Mouse (Mus musculus): ENCODE results near the gene Fbxo41. TPM values are rescaled to one million over a fixed set of nuclear protein-coding genes. Genes with fewer than 3 reads are reported as not detected.

Fbxo41 gene
- polyA plus RNA-seq (2014; fragmentation: Nextera tagmentation; extraction: Ambion mirVana): 0.78 and 1.1 TPM in 2 replicates

- Histone ChIP-seq H3K4me3 (ENCODE audit: low read depth, low read length) (peak within 1 kb of the TSS; percentile 66), H3K36me3 (ENCODE audit: control insufficient read depth, insufficient read depth, low read length) (no peaks in the 10 kb centered on the region), H3K4me1 (ENCODE audit: control insufficient read depth, insufficient read depth, low read length) (0 out of 2 replicates have a peak, but pooled peaks cover 2% of the 10 kb centered on the region), H3K27ac (ENCODE audit: low read depth, low read length) (peak within 1 kb of the TSS; percentile 58; the same call in 1 of the 2 replicates), H3K9me3 (ENCODE audit: control insufficient read depth, low read length) (no peaks in the 10 kb centered on the region), H3K4me2 (ENCODE audit: low read depth) (peak within 1 kb of the TSS; percentile 90), H3K9ac (ENCODE audit: low read length) (peak within 1 kb of the TSS; percentile 84), H3K27me3 (ENCODE audit: control insufficient read depth, insufficient read depth, low read length) (no peaks in the 10 kb centered on the region)
- WGBS: 0% methylated on average over 7 of the region's 22 CpGs
- no peak for DNase-seq (ENCODE audit: low spot score)
- ATAC-seq (ENCODE audit: insufficient read depth, low FRiP score, low TSS enrichment): peak; percentile 79
These were observed at the start of gene Fbxo41 for GRCm38 (mm10) chr6:85502911-85503250. TSS of gene Fbxo41 (minus strand) at chr6:85502994.

GRCm38 (mm10) chr6:85547642-85548041, 44.8 kb upstream of the Fbxo41 start:
- Histone ChIP-seq H3K4me3 (ENCODE audit: low read depth, low read length) (no peak overlapping the region), H3K27ac (ENCODE audit: low read depth, low read length) (no peak overlapping the region), H3K36me3 (ENCODE audit: control insufficient read depth, insufficient read depth, low read length) (no peaks in the 10 kb centered on the region), H3K4me1 (ENCODE audit: control insufficient read depth, insufficient read depth, low read length) (no peaks in the 10 kb centered on the region), H3K4me2 (ENCODE audit: low read depth) (no peak overlapping the region), H3K27me3 (ENCODE audit: control insufficient read depth, insufficient read depth, low read length) (no peaks in the 10 kb centered on the region), H3K9me3 (ENCODE audit: control insufficient read depth, low read length) (no peaks in the 10 kb centered on the region), H3K9ac (ENCODE audit: low read length) (no peak overlapping the region)
- WGBS: 86% methylated on average over 5 of the region's 5 CpGs
- ATAC-seq (ENCODE audit: insufficient read depth, low FRiP score, low TSS enrichment) (no peak), DNase-seq (ENCODE audit: low spot score) (no peak)

DNA sequence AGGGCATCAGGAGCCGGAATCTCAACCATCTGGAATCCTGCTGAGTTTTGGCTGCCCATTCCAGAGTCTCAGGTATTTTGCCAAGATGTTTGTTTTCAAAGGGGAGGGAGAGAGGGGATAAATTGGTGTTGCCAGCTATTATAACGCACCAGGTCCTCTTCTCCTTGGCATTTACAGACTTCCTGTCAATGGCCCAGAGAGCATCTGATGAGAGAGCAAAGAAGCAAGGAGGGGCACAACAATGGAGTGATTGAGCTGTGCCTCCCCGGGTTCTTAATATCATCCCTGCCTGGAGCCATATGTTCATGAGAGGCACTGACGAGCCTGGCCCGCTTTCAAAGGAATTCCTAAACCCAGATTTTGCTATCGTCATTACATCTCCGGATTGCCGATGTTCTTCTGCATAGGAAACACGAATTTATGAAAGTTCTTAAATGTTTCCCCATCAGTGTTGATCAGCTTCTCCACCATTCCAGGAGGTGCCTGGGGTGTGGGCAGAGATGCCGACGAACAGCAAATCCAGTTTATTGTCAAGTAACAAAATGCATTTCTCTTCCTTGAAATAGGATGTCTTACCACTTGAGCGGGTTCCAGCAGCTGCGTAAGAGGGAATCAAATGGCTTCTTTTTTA, 41.6 kb upstream of the Fbxo41 start:
- H3K4me1 ChIP-seq (ENCODE audit: control insufficient read depth, insufficient read depth, low read length): no peaks in the 10 kb centered on the region
- H3K4me2 ChIP-seq (ENCODE audit: low read depth): no peak overlapping the region
- H3K36me3 ChIP-seq (ENCODE audit: control insufficient read depth, insufficient read depth, low read length): no peaks in the 10 kb centered on the region
- ATAC-seq (ENCODE audit: insufficient read depth, low FRiP score, low TSS enrichment) (no peak), DNase-seq (ENCODE audit: low spot score) (no peak)
- H3K9ac ChIP-seq (ENCODE audit: low read length): no peak overlapping the region
- H3K27me3 ChIP-seq (ENCODE audit: control insufficient read depth, insufficient read depth, low read length): no peaks in the 10 kb centered on the region
- H3K9me3 ChIP-seq (ENCODE audit: control insufficient read depth, low read length): no peaks in the 10 kb centered on the region
- no peak overlapping the region for H3K4me3 ChIP-seq (ENCODE audit: low read depth, low read length)
- no peak overlapping the region for H3K27ac ChIP-seq (ENCODE audit: low read depth, low read length)
- WGBS: 74% methylated on average over 13 of the region's 13 CpGs

DNA sequence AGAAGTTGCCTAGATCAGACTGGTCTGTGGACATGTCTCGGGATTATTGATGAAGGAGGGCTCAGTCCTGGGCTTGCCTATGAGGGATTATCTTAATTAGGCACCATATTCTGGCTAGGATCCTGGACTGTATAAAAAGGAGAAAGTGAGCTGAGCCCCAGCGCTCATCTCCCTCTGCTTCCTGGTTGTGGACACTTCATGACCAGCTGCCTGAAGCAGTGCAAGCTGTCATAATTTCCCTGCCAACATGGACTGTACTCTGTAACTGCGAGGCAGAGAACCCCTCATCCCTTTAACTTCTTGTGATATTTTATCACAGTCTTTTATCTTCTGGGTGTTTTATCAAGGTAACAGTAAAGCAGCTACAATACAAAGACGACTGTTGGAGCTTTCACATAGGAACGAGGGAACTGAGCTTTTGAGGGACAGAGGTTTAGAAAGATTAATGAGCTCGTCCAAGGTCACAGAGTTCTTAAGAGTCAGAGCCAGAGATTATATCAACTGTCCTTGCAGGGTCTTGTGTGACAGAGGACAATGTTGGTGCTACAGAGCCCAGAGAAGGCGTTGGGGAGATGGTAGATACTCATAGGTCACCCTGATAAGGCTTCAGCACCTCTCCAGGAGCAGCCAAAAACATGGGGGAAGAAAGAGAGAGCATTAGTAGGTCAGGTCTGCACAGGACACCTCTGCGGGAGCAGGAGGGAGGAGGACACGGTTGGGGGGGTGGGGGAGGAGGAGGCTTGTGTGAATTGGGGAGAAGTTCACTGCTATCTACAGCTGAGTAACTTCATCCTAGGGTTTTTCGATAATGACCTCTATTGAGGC, 40.8 kb upstream of the Fbxo41 start:
- Histone ChIP-seq H3K4me2 (ENCODE audit: low read depth) (no peak overlapping the region), H3K36me3 (ENCODE audit: control insufficient read depth, insufficient read depth, low read length) (no peaks in the 10 kb centered on the region), H3K9me3 (ENCODE audit: control insufficient read depth, low read length) (no peaks in the 10 kb centered on the region), H3K27ac (ENCODE audit: low read depth, low read length) (no peak overlapping the region), H3K4me1 (ENCODE audit: control insufficient read depth, insufficient read depth, low read length) (no peaks in the 10 kb centered on the region), H3K9ac (ENCODE audit: low read length) (no peak overlapping the region), H3K27me3 (ENCODE audit: control insufficient read depth, insufficient read depth, low read length) (no peaks in the 10 kb centered on the region), H3K4me3 (ENCODE audit: low read depth, low read length) (no peak overlapping the region)
- WGBS: 78% methylated on average over 10 of the region's 10 CpGs
- ATAC-seq (ENCODE audit: insufficient read depth, low FRiP score, low TSS enrichment) (no peak), DNase-seq (ENCODE audit: low spot score) (no peak)

- Histone ChIP-seq H3K4me3 (ENCODE audit: low read depth, low read length) (no peak overlapping the region), H3K36me3 (ENCODE audit: control insufficient read depth, insufficient read depth, low read length) (no peaks in the 10 kb centered on the region), H3K27ac (ENCODE audit: low read depth, low read length) (no peak overlapping the region), H3K9ac (ENCODE audit: low read length) (no peak overlapping the region), H3K4me2 (ENCODE audit: low read depth) (no peak overlapping the region), H3K27me3 (ENCODE audit: control insufficient read depth, insufficient read depth, low read length) (no peaks in the 10 kb centered on the region), H3K4me1 (ENCODE audit: control insufficient read depth, insufficient read depth, low read length) (no peaks in the 10 kb centered on the region), H3K9me3 (ENCODE audit: control insufficient read depth, low read length) (no peaks in the 10 kb centered on the region)
- no peak for ATAC-seq (ENCODE audit: insufficient read depth, low FRiP score, low TSS enrichment)
- no peak for DNase-seq (ENCODE audit: low spot score)
- WGBS: 84% methylated on average over 2 of the region's 2 CpGs
These were observed 20.0 kb upstream of the Fbxo41 start for GRCm38 (mm10) chr6:85522825-85523224.

DNA sequence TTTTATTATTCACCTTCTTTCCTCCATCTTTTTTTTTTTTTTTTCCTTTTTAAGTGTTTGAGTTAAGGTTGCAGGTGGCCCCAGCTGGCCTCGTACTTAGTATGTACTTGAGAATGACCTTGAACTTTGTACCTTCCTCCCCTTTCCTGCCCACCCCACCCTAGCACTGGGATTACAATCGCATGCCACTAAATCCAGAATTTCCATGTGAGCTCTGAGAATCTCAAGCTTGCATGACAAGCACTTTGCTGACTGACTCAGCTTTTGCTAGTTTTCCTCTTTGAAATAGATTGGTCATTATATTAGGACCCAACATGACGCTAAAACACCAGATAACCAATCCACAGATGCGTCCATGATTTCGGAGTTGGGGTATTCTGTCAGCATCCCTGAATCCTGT, 19.2 kb upstream of the Fbxo41 start:
- no peak for DNase-seq (ENCODE audit: low spot score)
- Histone ChIP-seq H3K4me2 (ENCODE audit: low read depth) (no peak overlapping the region), H3K27me3 (ENCODE audit: control insufficient read depth, insufficient read depth, low read length) (no peaks in the 10 kb centered on the region), H3K4me3 (ENCODE audit: low read depth, low read length) (no peak overlapping the region), H3K9ac (ENCODE audit: low read length) (no peak overlapping the region), H3K4me1 (ENCODE audit: control insufficient read depth, insufficient read depth, low read length) (no peaks in the 10 kb centered on the region), H3K9me3 (ENCODE audit: control insufficient read depth, low read length) (no peaks in the 10 kb centered on the region), H3K27ac (ENCODE audit: low read depth, low read length) (no peak overlapping the region), H3K36me3 (ENCODE audit: control insufficient read depth, insufficient read depth, low read length) (no peaks in the 10 kb centered on the region)
- WGBS: 90% methylated on average over 5 of the region's 5 CpGs
- ATAC-seq (ENCODE audit: insufficient read depth, low FRiP score, low TSS enrichment): no peak

DNA sequence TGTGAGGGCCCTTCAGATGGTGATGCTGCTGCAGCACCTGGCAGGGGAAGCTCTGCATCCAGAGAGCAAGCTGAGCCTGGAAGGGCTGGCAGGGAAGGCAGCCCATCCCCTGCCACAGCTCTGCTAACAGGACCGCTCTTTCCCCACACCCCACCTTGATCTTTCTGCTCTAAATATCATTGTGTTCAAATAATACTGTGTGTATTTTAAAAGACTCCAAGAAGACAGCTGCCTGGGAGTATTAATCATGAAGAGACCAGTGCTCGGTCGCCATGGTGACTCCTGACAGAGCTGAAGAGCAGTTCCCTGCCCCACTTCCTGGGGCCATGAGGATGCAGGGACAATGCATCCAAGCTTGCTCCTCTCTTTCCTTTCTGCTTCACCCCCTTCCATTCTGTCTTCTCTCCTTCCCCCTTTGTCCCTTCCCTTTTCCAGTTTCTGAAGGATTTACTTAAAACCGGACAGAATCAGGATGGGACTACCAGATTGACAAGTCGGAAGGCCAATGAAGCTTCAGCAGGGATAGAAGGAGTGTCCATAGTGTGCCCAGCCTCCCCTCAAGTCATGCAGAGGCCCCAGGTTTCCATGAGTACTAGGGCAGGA, 15.4 kb upstream of the Fbxo41 start:
- WGBS: 48% methylated on average over 5 of the region's 5 CpGs
- no peaks in the 10 kb centered on the region for H3K9me3 ChIP-seq (ENCODE audit: control insufficient read depth, low read length)
- DNase-seq (ENCODE audit: low spot score): peak; percentile 27
- H3K27ac ChIP-seq (ENCODE audit: low read depth, low read length): no peak overlapping the region
- no peak overlapping the region for H3K4me2 ChIP-seq (ENCODE audit: low read depth)
- H3K36me3 ChIP-seq (ENCODE audit: control insufficient read depth, insufficient read depth, low read length): no peaks in the 10 kb centered on the region
- H3K4me3 ChIP-seq (ENCODE audit: low read depth, low read length): no peak overlapping the region
- no peak overlapping the region for H3K9ac ChIP-seq (ENCODE audit: low read length)
- H3K27me3 ChIP-seq (ENCODE audit: control insufficient read depth, insufficient read depth, low read length): peaks cover 24% of the 10 kb centered on the region
- ATAC-seq (ENCODE audit: insufficient read depth, low FRiP score, low TSS enrichment): no peak
- 0 out of 2 replicates have a peak, but pooled peaks cover 3% of the 10 kb centered on the region for H3K4me1 ChIP-seq (ENCODE audit: control insufficient read depth, insufficient read depth, low read length)

DNA sequence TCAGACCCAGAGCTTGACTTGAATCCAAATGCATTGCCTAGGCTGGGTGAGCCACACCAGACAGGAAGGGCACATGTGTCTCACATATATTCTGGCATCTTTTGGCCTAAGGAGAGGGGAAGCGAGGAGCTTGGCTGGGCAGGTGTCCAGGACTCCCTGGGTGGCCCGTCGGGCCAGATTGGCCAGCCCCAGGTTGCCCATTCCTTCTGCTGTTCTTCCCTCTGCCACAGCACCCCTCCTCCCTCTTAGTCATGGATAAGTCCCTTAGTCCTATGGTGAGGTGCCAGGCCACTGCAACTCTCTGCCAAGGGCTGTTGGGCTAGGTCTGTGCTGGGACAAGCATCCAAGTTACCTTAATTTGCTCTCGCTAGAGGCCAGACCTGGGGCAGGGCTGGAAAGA, 13.1 kb upstream of the Fbxo41 start:
- Histone ChIP-seq H3K27me3 (ENCODE audit: control insufficient read depth, insufficient read depth, low read length) (peaks cover 47% of the 10 kb centered on the region), H3K4me3 (ENCODE audit: low read depth, low read length) (no peak overlapping the region), H3K4me1 (ENCODE audit: control insufficient read depth, insufficient read depth, low read length) (0 out of 2 replicates have a peak, but pooled peaks cover 11% of the 10 kb centered on the region), H3K9ac (ENCODE audit: low read length) (no peak overlapping the region), H3K27ac (ENCODE audit: low read depth, low read length) (no peak overlapping the region), H3K36me3 (ENCODE audit: control insufficient read depth, insufficient read depth, low read length) (no peaks in the 10 kb centered on the region), H3K9me3 (ENCODE audit: control insufficient read depth, low read length) (no peaks in the 10 kb centered on the region), H3K4me2 (ENCODE audit: low read depth) (no peak overlapping the region)
- DNase-seq (ENCODE audit: low spot score) (no peak), ATAC-seq (ENCODE audit: insufficient read depth, low FRiP score, low TSS enrichment) (no peak)
- 80% methylated on average over 4 of the region's 4 CpGs for WGBS

Measured in neural tube, embryonic 11.5 days (tissue).